Mouse (Mus musculus) stomach, postnatal 0 days (tissue): ENCODE data around the gene Cux2.

Experiments used
- CTCF ChIP-seq: IDR thresholded peaks from 2 replicates; pipeline ENCODE4 v1.5.1; 2016; ENCODE audit warnings: antibody characterized with exemption, low read depth, mild to moderate bottlenecking, moderate library complexity
- EP300 ChIP-seq: optimal IDR thresholded peaks from 2 replicates; pipeline ENCODE3; 2016; ENCODE audit warnings: antibody characterized with exemption

DNA sequence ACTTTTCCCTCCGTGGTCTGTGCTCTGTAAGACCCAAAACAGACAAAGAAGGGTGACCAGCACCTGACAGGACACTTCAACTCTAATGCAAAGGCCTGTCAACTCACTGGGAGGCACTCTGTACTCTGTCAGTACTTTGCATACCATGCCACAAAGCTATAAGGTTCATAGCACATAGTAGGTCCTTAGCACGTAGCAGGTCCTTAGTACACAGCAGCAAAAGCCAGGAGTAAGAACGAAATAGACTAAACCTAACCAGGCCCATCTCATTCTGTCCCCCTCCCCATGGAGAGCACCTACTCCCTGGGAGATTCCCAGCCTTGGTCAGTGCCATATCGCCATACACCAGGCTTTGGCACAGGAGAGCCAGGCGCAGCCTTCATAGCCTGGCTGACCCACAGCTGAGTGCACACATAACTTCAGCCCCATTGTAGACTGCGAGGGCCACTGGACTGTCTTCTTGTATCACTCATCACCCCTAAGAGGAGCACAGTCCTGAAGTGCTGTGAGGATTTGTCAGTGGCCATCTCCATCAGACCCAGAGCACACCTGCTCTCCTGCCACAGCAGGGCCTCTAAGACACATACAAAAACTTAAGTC lies 218.8 kb downstream of the Cux2 start:
- TF ChIP-seq CTCF (no peak), EP300 (no peak)
